Mouse (Mus musculus): Measurements from ENCODE around the gene Keg1. TPM values are rescaled to one million over a fixed set of nuclear protein-coding genes. Genes with fewer than 3 reads are reported as not detected.

The Keg1 gene
- polyA plus RNA-seq, 1 experiment: 1,674 TPM

DNA sequence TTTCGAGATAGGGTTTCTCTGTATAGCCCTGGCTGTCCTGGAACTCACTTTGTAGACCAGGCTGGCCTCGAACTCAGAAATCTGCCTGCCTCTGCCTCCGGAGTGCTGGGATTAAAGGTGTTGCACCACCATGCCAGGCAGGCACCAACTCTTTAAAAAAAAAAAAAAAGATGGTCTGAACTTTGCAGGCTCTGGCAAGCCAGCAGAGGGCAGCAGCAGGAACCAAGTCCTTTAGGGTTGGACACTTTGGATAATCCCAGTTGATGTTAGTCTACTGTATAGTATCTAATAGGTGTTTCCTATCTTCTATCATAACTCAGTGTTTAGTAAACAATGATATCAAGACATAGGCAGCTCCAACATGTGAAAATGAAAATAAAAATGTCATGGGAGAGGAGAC is 26.7 kb downstream of the Keg1 start:
- Histone ChIP-seq H3K27me3 (replicated peaks; ENCODE audit: control insufficient read depth, insufficient read depth, low read length) (no peaks in the 10 kb centered on the region), H3K4me1 (ENCODE audit: control insufficient read depth, insufficient read depth, low read length) (no peaks in the 10 kb centered on the region), H3K4me3 (ENCODE audit: insufficient read depth, low read depth, low read length) (no peak overlapping the region), H3K36me3 (ENCODE audit: control insufficient read depth, insufficient read depth, low read length) (peaks cover 2% of the 10 kb centered on the region; the same call in 1 of the 2 replicates), H3K27ac (ENCODE audit: insufficient read depth, low read depth, low read length) (no peak overlapping the region)
- TF ChIP-seq CTCF (conservative IDR thresholded peaks at IDR 0.05; ENCODE audit: insufficient read depth, insufficient read length, low read depth, low read length) (peak; percentile 64), POLR2A (IDR thresholded peaks at IDR 0.05; ENCODE audit: low read depth, low read length) (no peak)
- DNase-seq: peak; percentile 64
- WGBS: 55% methylated on average over 3 of the region's 3 CpGs

DNA sequence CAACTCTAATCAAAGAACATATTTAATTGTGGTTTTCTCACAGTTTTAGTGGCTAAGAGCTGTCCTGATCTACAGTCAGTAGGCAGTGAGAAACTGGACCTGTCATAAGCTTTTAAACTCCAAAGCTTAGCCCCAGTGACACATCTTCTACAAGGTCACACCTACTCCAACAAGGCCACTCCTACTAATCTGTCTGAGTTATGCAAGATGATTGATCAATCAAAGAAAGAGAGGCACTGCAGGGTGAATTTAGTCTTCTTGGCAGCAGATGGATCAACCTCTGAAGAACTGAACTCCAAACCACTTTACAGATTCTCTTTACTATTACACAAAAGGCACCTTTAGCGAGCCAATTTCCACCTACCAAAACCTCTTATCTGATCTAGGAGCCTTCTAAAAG is 30.3 kb downstream of the Keg1 start:
- Histone ChIP-seq H3K27me3 (replicated peaks; ENCODE audit: control insufficient read depth, insufficient read depth, low read length) (no peaks in the 10 kb centered on the region), H3K27ac (ENCODE audit: insufficient read depth, low read depth, low read length) (no peak overlapping the region), H3K36me3 (ENCODE audit: control insufficient read depth, insufficient read depth, low read length) (no peaks in the 10 kb centered on the region), H3K4me3 (ENCODE audit: insufficient read depth, low read depth, low read length) (no peak overlapping the region), H3K4me1 (ENCODE audit: control insufficient read depth, insufficient read depth, low read length) (no peaks in the 10 kb centered on the region)
- no peak for TF ChIP-seq CTCF (conservative IDR thresholded peaks at IDR 0.05; ENCODE audit: insufficient read depth, insufficient read length, low read depth, low read length)
- TF ChIP-seq POLR2A (IDR thresholded peaks at IDR 0.05; ENCODE audit: low read depth, low read length): no peak
- 62% methylated on average over 1 of the region's 1 CpGs for WGBS
- no peak for DNase-seq

DNA sequence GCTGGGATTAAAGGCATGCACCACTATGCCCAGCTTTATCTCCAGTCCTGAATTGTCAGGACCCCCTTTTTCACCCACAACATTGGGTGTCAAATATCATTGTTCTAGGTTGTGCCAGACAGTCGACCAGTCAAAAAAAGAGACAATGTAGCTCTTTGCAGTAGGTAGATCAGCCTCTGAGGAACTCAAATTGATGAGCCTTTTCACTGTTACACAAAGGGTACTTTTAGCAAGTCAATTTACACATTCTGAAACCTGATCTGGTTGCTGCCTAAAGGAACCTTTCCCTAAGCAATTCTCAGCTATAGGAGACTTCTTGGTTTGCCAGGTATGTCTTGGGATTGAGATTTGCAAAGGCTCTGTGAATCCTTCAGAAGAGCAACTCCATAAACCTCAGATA is 35.5 kb downstream of the Keg1 start:
- no peak for DNase-seq
- TF ChIP-seq POLR2A (IDR thresholded peaks at IDR 0.05; ENCODE audit: low read depth, low read length) (no peak), CTCF (conservative IDR thresholded peaks at IDR 0.05; ENCODE audit: insufficient read depth, insufficient read length, low read depth, low read length) (no peak)
- no peak overlapping the region for H3K27ac ChIP-seq (ENCODE audit: insufficient read depth, low read depth, low read length)
- no peaks in the 10 kb centered on the region for H3K27me3 ChIP-seq (replicated peaks; ENCODE audit: control insufficient read depth, insufficient read depth, low read length)
- no peaks in the 10 kb centered on the region for H3K36me3 ChIP-seq (ENCODE audit: control insufficient read depth, insufficient read depth, low read length)
- no peaks in the 10 kb centered on the region for H3K4me1 ChIP-seq (ENCODE audit: control insufficient read depth, insufficient read depth, low read length)
- no peak overlapping the region for H3K4me3 ChIP-seq (ENCODE audit: insufficient read depth, low read depth, low read length)
- 57% methylated on average over 1 of the region's 1 CpGs for WGBS

DNA sequence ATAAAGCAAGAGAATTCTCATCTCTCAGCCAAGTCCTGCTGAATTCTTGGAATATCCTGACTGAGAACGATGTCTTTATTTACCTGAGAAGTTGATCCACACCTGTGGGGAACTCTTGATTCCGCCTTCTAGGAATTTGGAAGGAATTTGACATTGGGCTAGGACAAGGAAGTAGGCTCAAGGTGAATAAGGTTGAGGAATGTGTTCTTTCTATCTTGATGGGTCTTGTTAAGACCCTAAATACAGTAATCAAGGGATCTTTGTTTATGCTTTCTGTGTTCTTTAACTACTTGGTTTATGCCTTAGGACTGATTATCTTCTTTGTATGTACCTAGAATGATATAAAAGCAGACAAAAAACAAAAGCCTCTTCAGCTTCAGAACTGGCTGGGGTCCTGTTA is 36.4 kb downstream of the Keg1 start:
- H3K27me3 ChIP-seq (replicated peaks; ENCODE audit: control insufficient read depth, insufficient read depth, low read length): no peaks in the 10 kb centered on the region
- H3K4me1 ChIP-seq (ENCODE audit: control insufficient read depth, insufficient read depth, low read length): no peaks in the 10 kb centered on the region
- no peak overlapping the region for H3K27ac ChIP-seq (ENCODE audit: insufficient read depth, low read depth, low read length)
- TF ChIP-seq POLR2A (IDR thresholded peaks at IDR 0.05; ENCODE audit: low read depth, low read length): no peak
- 83% methylated on average over 2 of the region's 2 CpGs for WGBS
- H3K36me3 ChIP-seq (ENCODE audit: control insufficient read depth, insufficient read depth, low read length): no peaks in the 10 kb centered on the region
- DNase-seq: no peak
- H3K4me3 ChIP-seq (ENCODE audit: insufficient read depth, low read depth, low read length): no peak overlapping the region

DNA sequence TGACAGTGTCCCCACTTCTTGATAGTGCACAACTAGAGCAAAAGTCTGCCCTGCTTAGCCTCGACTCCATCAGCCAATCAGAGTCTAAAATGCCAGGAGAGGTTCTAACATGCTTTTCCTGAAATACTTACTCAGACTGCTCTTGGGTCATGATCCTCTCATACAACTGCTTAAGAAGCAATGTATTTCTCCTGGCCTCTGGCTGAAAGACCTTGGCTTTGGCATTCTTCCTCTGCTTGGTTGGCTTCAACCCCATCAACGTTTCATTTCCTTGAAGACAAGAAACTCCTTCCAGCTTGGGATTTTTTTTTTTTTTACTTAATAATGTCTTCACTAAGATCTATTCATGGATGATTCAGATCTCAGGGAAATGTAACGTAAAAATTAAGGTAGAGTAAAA is 60.7 kb downstream of the Keg1 start:
- 77% methylated on average over 3 of the region's 3 CpGs for WGBS
- DNase-seq: no peak
- no peaks in the 10 kb centered on the region for H3K4me1 ChIP-seq (ENCODE audit: control insufficient read depth, insufficient read depth, low read length)

DNA sequence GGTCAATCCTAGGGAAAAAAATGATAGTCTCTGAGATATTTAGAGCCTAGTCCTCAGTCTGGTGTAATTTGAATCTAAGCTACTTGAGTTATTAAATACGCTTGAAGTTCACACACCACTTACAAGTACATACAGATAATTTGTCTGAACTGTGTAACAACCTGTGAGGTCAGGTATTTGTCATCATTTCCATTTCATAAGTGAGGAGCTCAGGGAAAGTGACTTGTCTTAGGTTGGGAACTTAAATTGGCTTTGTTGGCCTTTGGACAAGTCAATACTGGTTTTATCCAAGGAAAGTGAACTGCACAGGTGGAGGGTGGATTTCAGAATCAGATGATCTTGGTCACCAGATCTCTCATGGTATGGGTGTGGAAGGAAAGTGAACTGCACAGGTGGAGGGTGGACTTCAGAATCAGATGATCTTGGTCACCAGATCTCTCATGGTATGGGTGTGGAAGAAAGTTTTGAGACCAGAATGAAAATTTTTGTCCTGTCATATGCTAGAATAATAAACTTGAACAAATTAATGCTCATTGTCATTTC is 63.4 kb downstream of the Keg1 start:
- TF ChIP-seq CTCF (conservative IDR thresholded peaks at IDR 0.05; ENCODE audit: insufficient read depth, insufficient read length, low read depth, low read length) (no peak), POLR2A (IDR thresholded peaks at IDR 0.05; ENCODE audit: low read depth, low read length) (no peak)
- WGBS: 93% methylated on average over 1 of the region's 1 CpGs

More for the DNA sequence above, 60.7 kb downstream of the Keg1 start:
- Histone ChIP-seq H3K27me3 (replicated peaks; ENCODE audit: control insufficient read depth, insufficient read depth, low read length) (no peaks in the 10 kb centered on the region), H3K27ac (ENCODE audit: insufficient read depth, low read depth, low read length) (no peak overlapping the region), H3K36me3 (ENCODE audit: control insufficient read depth, insufficient read depth, low read length) (no peaks in the 10 kb centered on the region), H3K4me3 (ENCODE audit: insufficient read depth, low read depth, low read length) (no peak overlapping the region)
- TF ChIP-seq CTCF (conservative IDR thresholded peaks at IDR 0.05; ENCODE audit: insufficient read depth, insufficient read length, low read depth, low read length) (no peak), POLR2A (IDR thresholded peaks at IDR 0.05; ENCODE audit: low read depth, low read length) (no peak)

DNA sequence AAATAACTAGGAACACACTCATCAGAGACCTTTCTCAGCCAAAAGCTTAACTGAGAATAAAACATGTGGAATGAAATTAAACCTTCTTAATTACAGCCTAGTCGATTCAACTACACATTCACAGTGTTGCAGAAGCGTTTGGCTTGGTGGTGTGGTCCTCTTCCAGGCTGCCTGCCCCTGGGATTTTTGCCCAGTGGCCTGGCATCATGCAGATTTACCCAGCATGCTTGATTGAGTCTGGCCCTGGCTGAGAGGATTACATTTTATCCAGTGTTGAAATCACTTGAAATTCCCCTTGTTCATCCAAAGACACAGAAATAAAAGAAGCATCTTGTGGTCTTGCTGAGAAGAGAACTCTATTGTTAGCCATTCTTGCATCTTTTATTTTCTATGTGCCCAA is 64.1 kb downstream of the Keg1 start:
- no peaks in the 10 kb centered on the region for H3K4me1 ChIP-seq (ENCODE audit: control insufficient read depth, insufficient read depth, low read length)
- TF ChIP-seq POLR2A (IDR thresholded peaks at IDR 0.05; ENCODE audit: low read depth, low read length) (no peak), CTCF (conservative IDR thresholded peaks at IDR 0.05; ENCODE audit: insufficient read depth, insufficient read length, low read depth, low read length) (no peak)
- no peaks in the 10 kb centered on the region for H3K27me3 ChIP-seq (replicated peaks; ENCODE audit: control insufficient read depth, insufficient read depth, low read length)
- H3K36me3 ChIP-seq (ENCODE audit: control insufficient read depth, insufficient read depth, low read length): no peaks in the 10 kb centered on the region
- no peak overlapping the region for H3K27ac ChIP-seq (ENCODE audit: insufficient read depth, low read depth, low read length)
- no peak overlapping the region for H3K4me3 ChIP-seq (ENCODE audit: insufficient read depth, low read depth, low read length)
- WGBS: 31% methylated on average over 2 of the region's 2 CpGs
- peak; percentile 77 for DNase-seq

More for the DNA sequence above, 63.4 kb downstream of the Keg1 start:
- Histone ChIP-seq H3K36me3 (ENCODE audit: control insufficient read depth, insufficient read depth, low read length) (no peaks in the 10 kb centered on the region), H3K27me3 (replicated peaks; ENCODE audit: control insufficient read depth, insufficient read depth, low read length) (no peaks in the 10 kb centered on the region), H3K4me1 (ENCODE audit: control insufficient read depth, insufficient read depth, low read length) (no peaks in the 10 kb centered on the region), H3K4me3 (ENCODE audit: insufficient read depth, low read depth, low read length) (no peak overlapping the region), H3K27ac (ENCODE audit: insufficient read depth, low read depth, low read length) (no peak overlapping the region)
- DNase-seq: no peak

Data from kidney, adult 2 months (tissue).